Mouse (Mus musculus) macrophage (primary cell): ENCODE data around the gene Acsf3. TPM values are rescaled to one million over a fixed set of nuclear protein-coding genes. Genes with fewer than 3 reads are reported as not detected.

ENCODE experiments used
- H3K27ac ChIP-seq: fragments of 350-480 bp; formaldehyde crosslinking; 2 replicates; pipeline ENCODE4 v1.9.0; 2021
- H3K36me3 ChIP-seq: fragments of 350-480 bp; formaldehyde crosslinking; 2 replicates; pipeline ENCODE4 v1.9.0; 2021; ENCODE audit errors: inconsistent target
- H3K4me3 ChIP-seq: fragments of 350-480 bp; formaldehyde crosslinking; 2 replicates; pipeline ENCODE4 v1.9.0; 2021; ENCODE audit errors: inconsistent target
- H3K79me2 ChIP-seq: fragments of 350-480 bp; formaldehyde crosslinking; 2 replicates; pipeline ENCODE4 v1.9.0; 2021; ENCODE audit errors: inconsistent target
- WGBS: methylation state at CpG from one replicate; pipeline ENCODE4 v1.1.7; 2026; ENCODE audit warnings: inconsistent platforms; ENCODE audit not compliant: missing documents; 5-methylcytosine and 5-hydroxymethylcytosine counted together
- polyA plus RNA-seq: library from polyadenylated mRNA; stranded (reverse); fragments of 250-400 nt; gene quantifications from 3 replicates; pipeline ENCODE4 v1.2.4, GENCODE M21; 2018; ENCODE audit warnings: inconsistent platforms

Acsf3 gene
- polyA plus RNA-seq, 1 experiment from 2014 or later, result 4.1 TPM

DNA sequence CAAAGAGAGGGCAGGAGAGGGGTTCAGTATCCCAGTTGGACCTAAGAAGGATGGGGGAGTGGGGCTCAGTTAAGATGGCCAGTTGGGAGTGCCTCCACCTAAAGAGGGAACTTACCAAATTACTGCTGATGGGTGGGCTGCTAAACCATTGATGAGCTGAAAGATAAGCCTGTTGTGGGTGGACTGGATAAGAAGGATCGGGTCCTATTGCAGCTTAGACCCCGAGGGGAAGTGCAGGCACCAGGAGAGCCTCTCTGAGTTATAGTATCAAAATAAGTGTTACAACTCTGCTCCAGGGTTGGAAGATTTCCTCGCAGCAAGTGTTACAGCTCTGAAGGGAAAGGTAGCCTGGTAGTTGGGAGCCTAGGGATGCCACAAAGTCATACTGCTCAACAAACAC, 68.9 kb downstream of the Acsf3 start:
- no peak overlapping the region for H3K27ac ChIP-seq
- H3K79me2 ChIP-seq, result no peaks in the 10 kb centered on the region
- no peaks in the 10 kb centered on the region for H3K36me3 ChIP-seq
- WGBS, result 53% methylated on average over 3 of the region's 3 CpGs
- H3K4me3 ChIP-seq, result no peak overlapping the region

DNA sequence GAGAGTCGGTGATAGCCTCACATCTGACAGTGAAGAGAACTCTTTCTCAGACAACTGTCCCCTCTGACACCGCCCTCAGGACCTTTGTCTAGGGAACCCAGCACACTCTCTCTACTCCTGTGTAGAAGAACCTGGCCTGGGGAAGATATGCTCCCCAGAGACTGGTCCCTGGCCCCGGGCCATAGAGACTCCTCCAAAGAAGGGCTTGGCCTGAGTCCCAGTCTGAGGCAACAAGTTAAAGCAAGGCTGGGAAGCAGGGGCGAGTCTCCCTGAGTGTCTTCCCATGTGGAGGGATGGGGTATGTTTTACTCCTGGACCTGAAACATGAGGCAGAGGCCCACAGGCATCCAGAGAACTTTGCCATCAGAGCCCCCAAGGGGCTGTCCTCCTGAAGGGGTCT, 70.4 kb downstream of the Acsf3 start:
- Histone ChIP-seq H3K27ac (no peak overlapping the region), H3K4me3 (no peak overlapping the region), H3K36me3 (no peaks in the 10 kb centered on the region), H3K79me2 (no peaks in the 10 kb centered on the region)
- 78% methylated on average over 4 of the region's 4 CpGs for WGBS

DNA sequence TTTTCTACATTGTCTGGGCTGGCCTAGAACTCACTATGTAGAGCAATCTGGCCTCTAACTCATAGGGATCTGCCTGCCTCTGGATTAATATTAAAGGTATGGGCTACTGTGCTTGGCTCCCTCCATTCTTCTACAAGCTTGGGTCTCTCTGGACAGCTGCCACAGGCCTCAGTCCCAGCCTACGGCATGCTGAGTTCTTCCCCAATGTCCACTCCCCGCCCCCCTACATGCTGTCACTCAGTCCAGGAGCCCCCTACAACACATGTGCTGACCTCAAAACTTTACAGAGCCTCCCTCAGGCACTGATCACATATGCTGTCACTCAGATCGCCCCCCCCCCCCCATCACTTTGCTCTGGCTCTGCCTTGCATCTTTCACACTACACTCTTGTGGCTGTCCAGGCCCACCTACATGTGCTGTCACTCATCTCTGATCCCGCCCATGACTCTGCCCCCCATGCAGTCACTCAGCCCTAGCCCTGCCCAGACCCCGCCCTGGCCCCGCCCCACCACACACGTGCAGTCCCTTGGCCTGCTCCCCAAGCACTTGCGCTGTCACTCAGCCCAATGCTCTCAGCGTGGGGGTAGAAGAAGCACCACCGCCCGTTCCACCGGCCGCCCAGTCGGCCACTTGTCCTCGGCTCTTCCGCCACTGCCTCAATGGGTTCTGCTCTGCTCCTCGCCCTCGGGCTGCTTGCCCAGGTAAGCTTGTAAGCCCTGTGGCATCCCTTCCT, 72.7 kb downstream of the Acsf3 start, which contains the start of gene Cdh15:
TSS of gene Cdh15 (plus strand) at position 138 of the 733 bp plus-strand sequence.
- H3K79me2 ChIP-seq, result no peaks in the 10 kb centered on the region
- no peak within 1 kb of the TSS for H3K27ac ChIP-seq
- H3K36me3 ChIP-seq, result no peaks in the 10 kb centered on the region
- WGBS, result 37% methylated on average over 18 of the region's 18 CpGs
- no peak within 1 kb of the TSS for H3K4me3 ChIP-seq

DNA sequence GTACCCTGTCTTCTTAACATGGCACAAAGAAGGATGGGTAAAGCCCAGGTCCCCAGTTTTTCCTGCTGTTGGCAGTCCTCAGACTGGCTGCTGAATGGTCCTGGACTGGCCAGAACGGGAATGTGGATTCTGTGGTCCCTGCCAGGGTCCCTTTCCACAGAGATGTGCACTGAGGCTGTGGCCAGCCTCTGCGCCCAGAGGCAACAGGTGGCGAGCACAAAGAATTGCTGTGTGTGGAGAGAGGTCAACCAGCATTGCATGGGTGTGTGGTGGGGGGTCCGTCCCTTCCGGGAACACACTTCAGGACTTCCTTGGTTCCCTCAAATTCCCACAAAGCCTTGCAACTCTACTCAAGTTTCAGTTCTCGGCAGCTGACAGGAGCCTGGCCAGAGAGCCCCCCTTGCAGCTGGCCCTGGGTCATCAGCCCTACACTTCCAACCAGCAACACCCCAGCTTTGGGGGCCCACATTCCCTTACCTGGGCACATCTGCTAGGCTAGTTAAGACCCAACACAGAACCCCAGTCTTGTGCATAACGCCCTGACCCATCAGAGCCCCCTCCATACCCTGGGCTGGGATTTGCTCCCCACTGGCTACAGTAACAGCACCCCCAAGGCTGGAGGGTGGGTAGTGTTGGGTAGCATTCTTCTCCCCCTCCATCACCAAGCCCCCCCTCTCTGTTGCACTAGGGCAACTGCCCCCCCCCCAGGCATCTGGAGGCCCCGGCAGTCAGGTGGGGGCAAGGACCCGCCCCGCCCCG, 74.0 kb downstream of the Acsf3 start:
- no peak overlapping the region for H3K27ac ChIP-seq
- WGBS, result 97% methylated on average over 7 of the region's 11 CpGs

DNA sequence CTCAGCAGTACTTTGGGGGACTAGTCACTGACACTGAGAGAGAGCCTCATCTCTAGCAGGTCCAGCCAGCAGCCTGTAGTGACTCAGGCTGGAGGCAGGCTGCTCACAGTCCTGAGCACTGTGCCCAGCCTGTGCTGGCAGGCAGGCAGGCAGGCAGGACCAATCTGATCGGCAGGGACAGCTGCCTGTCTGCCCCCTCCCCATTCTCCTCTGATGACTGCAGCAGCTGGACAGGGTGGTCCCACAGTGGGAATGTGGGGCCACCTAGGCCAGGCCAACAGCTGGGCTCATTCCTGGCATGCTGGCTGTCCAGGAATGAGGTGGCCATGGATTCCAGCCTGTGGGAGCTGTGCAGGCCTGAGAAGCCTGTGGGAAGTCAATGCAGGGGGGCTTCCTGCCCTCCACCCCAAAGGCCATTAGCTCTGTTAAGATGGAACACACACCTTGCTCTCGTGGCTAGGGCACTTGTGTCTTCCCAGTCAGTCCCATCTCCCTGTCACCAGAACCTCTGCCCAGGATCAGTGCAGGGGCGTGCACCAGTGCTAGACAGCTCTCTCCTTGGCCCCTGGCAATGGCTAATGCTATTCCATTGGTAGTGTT, 75.5 kb downstream of the Acsf3 start:
- no peaks in the 10 kb centered on the region for H3K79me2 ChIP-seq
- H3K36me3 ChIP-seq, result no peaks in the 10 kb centered on the region
- 88% methylated on average over 3 of the region's 3 CpGs for WGBS
- no peak overlapping the region for H3K27ac ChIP-seq
- no peak overlapping the region for H3K4me3 ChIP-seq

More for the DNA sequence above, 74.0 kb downstream of the Acsf3 start:
- no peak overlapping the region for H3K4me3 ChIP-seq
- H3K79me2 ChIP-seq, result no peaks in the 10 kb centered on the region
- no peaks in the 10 kb centered on the region for H3K36me3 ChIP-seq

DNA sequence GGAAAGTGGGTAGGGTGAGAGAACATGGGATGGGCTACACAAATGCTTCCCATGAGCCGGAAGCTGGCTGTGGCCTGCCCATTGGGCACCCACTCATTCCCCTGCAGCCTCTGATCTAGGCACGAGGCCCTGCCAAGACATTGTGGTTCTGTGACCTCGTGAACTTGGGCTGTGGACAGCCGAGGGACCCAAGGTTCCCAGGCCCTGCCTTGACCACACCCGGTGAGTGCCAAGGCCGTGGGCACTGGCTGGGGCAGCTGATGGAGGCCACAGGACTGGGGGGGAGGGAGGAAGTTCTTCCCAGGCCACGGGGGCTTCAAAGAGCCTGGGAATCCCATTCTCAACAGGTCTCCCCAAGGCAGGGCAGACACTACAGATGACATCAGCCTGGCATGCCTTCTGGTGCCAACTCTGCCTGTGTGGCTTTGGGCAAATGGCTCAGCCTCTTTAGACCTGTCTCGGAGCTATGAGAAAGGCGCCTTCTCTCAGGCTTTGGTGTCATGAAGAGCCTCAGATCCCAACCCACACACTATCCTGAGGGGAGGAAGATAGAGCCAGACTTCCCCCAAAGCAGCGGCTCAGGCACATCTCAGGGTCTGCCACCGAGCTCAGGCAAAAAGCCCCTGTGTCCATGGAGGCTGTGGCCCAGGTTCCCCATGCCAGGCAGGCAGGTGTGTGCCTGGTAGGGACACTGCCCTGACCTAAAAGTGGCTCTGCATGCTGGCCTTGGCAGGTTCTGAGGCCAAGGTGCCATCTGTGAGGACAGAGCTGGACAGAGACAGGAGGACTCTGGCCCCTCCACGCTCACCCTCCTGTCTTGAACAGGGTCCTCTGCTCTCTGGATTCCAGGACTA, 76.6 kb downstream of the Acsf3 start:
- H3K4me3 ChIP-seq, result no peak overlapping the region
- no peaks in the 10 kb centered on the region for H3K36me3 ChIP-seq
- no peaks in the 10 kb centered on the region for H3K79me2 ChIP-seq
- H3K27ac ChIP-seq, result no peak overlapping the region
- WGBS, result 81% methylated on average over 12 of the region's 12 CpGs

DNA sequence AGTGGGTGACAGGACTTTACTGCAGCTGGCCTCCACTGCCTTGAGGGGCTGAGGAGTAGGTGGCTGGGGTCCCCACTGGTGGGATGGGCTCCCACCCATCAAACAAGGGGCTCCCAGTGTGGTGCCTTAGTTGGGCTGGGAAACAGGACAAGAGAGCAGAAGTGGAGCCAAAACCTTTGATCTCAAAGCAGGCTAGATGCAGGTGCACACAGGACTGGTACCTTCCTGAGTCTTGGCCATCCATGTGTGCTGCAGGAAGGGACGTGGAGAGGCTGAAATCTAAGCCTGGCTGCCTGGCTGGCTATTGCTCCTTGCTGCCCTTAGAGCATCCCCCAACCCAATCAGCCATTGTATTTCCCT, 77.2 kb downstream of the Acsf3 start:
- H3K36me3 ChIP-seq, result no peaks in the 10 kb centered on the region
- H3K4me3 ChIP-seq, result no peak overlapping the region
- WGBS, result 71% methylated on average over 1 of the region's 1 CpGs
- no peak overlapping the region for H3K27ac ChIP-seq
- H3K79me2 ChIP-seq, result no peaks in the 10 kb centered on the region

DNA sequence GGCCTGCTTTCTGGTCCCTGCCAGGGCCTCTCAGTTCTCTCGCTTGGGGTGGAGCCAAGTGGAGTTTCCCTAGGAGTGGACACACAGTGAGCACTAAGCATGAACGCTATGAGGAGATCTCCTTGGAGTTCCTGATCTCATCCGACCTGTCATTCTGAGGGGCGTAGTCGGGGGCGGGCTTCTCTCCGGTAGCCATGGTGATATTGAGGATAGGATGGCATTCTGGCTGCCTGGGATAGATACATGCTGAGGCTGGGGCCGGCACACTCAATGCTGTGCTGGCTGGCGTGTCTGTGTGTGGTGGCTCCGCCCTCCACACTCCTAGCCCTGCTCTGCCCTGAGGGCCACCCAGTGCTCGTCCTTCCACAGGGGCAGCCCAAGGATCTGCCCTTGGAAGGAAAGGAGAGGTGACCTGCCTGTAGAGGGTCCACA, 78.1 kb downstream of the Acsf3 start:
- WGBS, result 78% methylated on average over 11 of the region's 11 CpGs
- Histone ChIP-seq H3K79me2 (no peaks in the 10 kb centered on the region), H3K4me3 (no peak overlapping the region), H3K36me3 (no peaks in the 10 kb centered on the region), H3K27ac (no peak overlapping the region)

DNA sequence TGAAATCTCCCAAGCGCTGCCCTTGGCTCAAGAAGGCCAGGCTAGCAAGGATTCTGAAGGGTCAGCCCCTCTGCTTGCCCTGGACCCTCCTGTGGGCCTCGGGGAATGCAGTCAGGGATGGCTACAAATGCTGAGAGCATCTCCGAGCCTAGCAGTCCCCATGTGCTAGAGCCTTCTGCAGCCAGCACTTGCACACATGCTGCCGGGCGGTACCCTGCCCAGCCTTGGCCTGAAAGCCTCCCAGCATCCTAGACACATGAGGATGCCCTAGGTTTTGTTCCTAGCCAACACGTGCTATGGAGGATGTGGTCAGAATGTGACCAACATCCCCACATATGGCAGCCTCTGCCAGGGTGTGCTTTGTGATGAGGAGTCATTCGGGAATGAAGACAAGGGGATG, 79.1 kb downstream of the Acsf3 start:
- H3K4me3 ChIP-seq, result no peak overlapping the region
- no peak overlapping the region for H3K27ac ChIP-seq
- no peaks in the 10 kb centered on the region for H3K36me3 ChIP-seq
- H3K79me2 ChIP-seq, result no peaks in the 10 kb centered on the region
- WGBS, result 85% methylated on average over 7 of the region's 7 CpGs

DNA sequence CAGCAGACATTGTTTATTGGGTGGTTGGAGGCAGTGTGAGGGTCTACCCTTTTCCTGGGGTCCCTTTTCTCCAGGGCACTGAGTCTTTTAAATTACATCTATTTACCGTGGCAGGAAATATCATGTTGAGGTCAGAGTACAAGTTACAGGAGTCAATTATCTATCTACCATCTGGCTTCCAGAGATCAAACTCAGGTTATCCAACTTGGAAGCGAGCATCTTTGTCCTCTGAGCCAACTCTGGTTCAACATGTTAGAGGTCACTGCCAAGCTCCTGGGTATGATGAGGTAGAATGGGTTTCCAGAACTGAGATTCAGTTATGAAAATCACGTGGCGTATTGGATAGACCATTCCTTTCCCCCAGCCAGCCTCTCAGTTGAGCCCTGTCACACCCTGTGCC, 79.8 kb downstream of the Acsf3 start:
- no peaks in the 10 kb centered on the region for H3K36me3 ChIP-seq
- no peak overlapping the region for H3K27ac ChIP-seq
- no peaks in the 10 kb centered on the region for H3K79me2 ChIP-seq
- 84% methylated on average over 4 of the region's 4 CpGs for WGBS
- H3K4me3 ChIP-seq, result no peak overlapping the region

DNA sequence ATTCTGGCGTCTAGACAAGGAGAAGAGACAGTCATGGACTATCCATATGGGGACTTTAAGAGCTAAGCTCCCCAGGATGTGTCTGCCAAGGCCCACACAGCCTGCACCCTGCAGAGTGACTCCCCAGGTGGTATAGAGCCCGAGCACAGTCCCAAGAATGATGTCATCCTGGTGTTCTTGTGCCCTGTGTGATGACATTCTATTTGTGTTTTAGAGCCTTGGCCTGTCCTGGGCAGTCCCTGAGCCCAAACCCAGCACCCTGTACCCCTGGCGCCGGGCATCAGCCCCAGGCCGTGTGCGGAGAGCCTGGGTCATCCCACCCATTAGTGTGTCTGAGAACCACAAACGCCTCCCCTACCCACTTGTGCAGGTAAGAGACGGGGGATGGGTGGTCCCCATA, 81.0 kb downstream of the Acsf3 start:
- Histone ChIP-seq H3K27ac (no peak overlapping the region), H3K79me2 (no peaks in the 10 kb centered on the region), H3K4me3 (no peak overlapping the region), H3K36me3 (no peaks in the 10 kb centered on the region)
- WGBS, result 80% methylated on average over 8 of the region's 8 CpGs

DNA sequence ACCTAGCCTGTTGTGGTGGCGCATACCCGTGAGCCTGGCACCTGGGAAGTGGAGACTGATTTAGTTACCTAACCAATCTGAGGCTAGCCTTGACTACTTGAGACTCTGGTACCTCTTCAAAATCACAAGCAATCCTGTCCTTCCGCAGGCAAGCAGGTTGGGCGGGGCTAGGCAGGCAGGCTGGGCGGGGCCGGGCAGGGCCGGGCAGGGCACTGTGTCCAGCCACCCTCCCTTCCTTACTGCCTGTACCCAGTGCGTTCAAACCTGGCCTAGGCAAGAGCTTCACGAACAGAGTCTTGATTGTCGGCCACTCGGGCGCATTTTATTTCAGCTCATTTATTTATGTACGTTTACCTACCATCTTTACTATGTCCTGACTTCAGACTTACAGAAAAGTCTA, 84.6 kb downstream of the Acsf3 start:
- Histone ChIP-seq H3K4me3 (no peak overlapping the region), H3K79me2 (no peaks in the 10 kb centered on the region), H3K36me3 (no peaks in the 10 kb centered on the region), H3K27ac (no peak overlapping the region)
- 83% methylated on average over 13 of the region's 13 CpGs for WGBS

DNA sequence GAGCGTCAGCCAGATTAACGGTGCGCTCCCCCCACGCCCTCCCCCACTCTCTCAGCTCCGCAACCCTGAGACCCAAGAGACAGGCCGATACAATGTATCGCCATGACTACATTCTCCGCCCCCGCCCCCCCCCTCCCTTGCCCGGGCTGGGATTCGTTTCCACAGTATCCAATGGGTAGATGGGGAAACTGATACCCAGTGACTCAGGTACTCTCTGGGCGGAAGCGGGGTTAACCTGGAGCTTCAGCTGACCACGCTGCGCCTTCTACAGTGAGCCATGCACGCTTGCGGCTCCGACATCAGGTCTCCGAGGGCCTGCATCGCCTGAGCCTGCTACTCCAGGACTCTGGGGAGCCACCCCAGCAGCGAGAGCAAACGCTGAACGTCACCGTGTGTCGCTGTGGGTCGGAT, 89.4 kb downstream of the Acsf3 start:
- Histone ChIP-seq H3K4me3 (no peak overlapping the region), H3K79me2 (no peaks in the 10 kb centered on the region), H3K27ac (no peak overlapping the region), H3K36me3 (no peaks in the 10 kb centered on the region)
- WGBS, result 67% methylated on average over 25 of the region's 26 CpGs

DNA sequence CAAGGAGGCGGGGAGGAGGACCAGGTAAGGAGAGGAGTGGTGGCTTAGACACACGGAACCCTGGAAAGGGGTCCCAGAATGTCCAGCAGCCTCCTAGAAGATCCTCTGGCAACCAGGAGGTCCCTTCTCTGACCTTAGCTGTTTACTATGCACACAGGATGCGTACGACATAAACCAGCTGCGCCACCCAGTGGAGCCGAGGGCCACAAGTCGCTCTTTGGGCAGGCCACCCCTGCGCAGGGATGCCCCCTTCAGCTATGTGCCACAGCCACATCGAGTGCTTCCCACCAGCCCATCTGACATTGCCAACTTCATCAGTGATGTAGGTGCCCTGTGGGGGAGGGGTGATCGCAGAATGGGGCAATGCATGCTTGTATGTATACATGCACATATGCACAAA, 90.2 kb downstream of the Acsf3 start:
- 59% methylated on average over 10 of the region's 10 CpGs for WGBS
- Histone ChIP-seq H3K27ac (no peak overlapping the region), H3K36me3 (no peaks in the 10 kb centered on the region), H3K4me3 (no peak overlapping the region), H3K79me2 (no peaks in the 10 kb centered on the region)
